Mouse (Mus musculus) liver, embryonic 13.5 days (tissue): ENCODE measurements around the gene Lyl1. TPM values are rescaled to one million over a fixed set of nuclear protein-coding genes. Genes with fewer than 3 reads are reported as not detected.

Experiments used
- ATAC-seq: fragments of 200-750 bp; cut with Nextera tagmentation; 2 replicates; pipeline ENCODE4 v1.8.0; 2017; ENCODE audit warnings: low read depth, mild to moderate bottlenecking, moderate number of reproducible peaks, moderate library complexity
- DNase-seq: peaks from one replicate; pipeline ENCODE4 v3.0.0; 2022
- H3K27ac ChIP-seq: fragments of 300-500 bp; sonication (generic); 2 replicates; pipeline ENCODE4 v1.5.1; 2015; ENCODE audit warnings: moderate library complexity, mild to moderate bottlenecking, inconsistent platforms
- H3K27me3 ChIP-seq: fragments of 300-500 bp; sonication (generic); 2 replicates; pipeline ENCODE4 v1.6.1; 2015; ENCODE audit warnings: mild to moderate bottlenecking, inconsistent platforms
- H3K36me3 ChIP-seq: fragments of 300-500 bp; sonication (generic); 2 replicates; pipeline ENCODE4 v1.6.1; 2015; ENCODE audit warnings: mild to moderate bottlenecking, inconsistent platforms
- H3K4me1 ChIP-seq: fragments of 300-500 bp; sonication (generic); replicated peaks from 2 replicates; pipeline ENCODE4 v1.6.1; 2015; ENCODE audit warnings: inconsistent platforms
- H3K4me2 ChIP-seq: fragments of 300-500 bp; sonication (generic); 2 replicates; pipeline ENCODE4 v1.6.1; 2015; ENCODE audit warnings: inconsistent platforms, mild to moderate bottlenecking, moderate library complexity
- H3K4me3 ChIP-seq: fragments of 300-500 bp; sonication (generic); replicated peaks from 2 replicates; pipeline ENCODE4 v1.5.1; 2015; ENCODE audit warnings: mild to moderate bottlenecking, inconsistent platforms
- H3K9ac ChIP-seq: fragments of 300-500 bp; sonication (generic); 2 replicates; pipeline ENCODE4 v1.6.1; 2015; ENCODE audit warnings: mild to moderate bottlenecking, inconsistent platforms
- H3K9me3 ChIP-seq: fragments of 300-500 bp; sonication (generic); replicated peaks from 2 replicates; pipeline ENCODE4 v1.6.1; 2016; ENCODE audit warnings: inconsistent platforms
- WGBS: fragments of 180-500 bp; shearing (Covaris S2); methylation state at CpG from one replicate; pipeline ENCODE4 v1.1.7; 2015; ENCODE audit not compliant: insufficient replicate concordance; 5-methylcytosine and 5-hydroxymethylcytosine counted together
- polyA plus RNA-seq: library from polyadenylated mRNA; unstranded; fragments of >200 nt; fragmentation: Nextera tagmentation; extraction: Ambion mirVana; gene quantifications from 2 replicates; pipeline ENCODE4 v1.2.1, GENCODE M21; 2015

The Lyl1 gene
- polyA plus RNA-seq, 1 experiment from 2014 or later, result 61.3 TPM

- 64% methylated on average over 10 of the region's 10 CpGs for WGBS
- Histone ChIP-seq H3K36me3 (peaks cover 22% of the 10 kb centered on the region), H3K9me3 (no peaks in the 10 kb centered on the region), H3K9ac (peak overlapping the region; percentile 83), H3K27me3 (0 out of 2 replicates have a peak, but pooled peaks cover 4% of the 10 kb centered on the region), H3K4me2 (peak overlapping the region; percentile 84), H3K4me3 (peak overlapping the region; percentile 64), H3K27ac (peak overlapping the region; percentile 99), H3K4me1 (peaks cover 98% of the 10 kb centered on the region)
- ATAC-seq (no peak), DNase-seq (no peak)
These were observed 24.1 kb downstream of the Lyl1 start for GRCm38 (mm10) chr8:84725246-84725940.

DNA sequence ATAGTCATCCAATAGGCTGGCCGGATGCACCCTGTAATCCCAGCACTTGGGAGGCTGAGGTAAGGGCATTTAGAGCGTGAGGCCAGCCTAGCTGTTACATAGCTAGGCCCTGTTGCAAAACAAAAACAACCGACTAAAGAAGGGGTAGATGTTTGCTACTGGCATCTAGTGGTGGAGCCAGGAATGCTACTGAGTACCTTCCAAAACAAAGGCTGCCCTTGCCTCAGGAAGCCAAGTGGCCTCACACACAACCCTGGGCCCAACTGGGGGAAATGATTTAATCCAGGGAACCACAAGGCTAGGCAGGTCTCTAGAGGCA lies 24.6 kb downstream of the Lyl1 start:
- no peaks in the 10 kb centered on the region for H3K27me3 ChIP-seq
- peak overlapping the region; percentile 64; the same call in 1 of the 2 replicates for H3K4me3 ChIP-seq
- peaks cover 22% of the 10 kb centered on the region for H3K36me3 ChIP-seq
- ATAC-seq, result no peak
- DNase-seq, result no peak
- H3K27ac ChIP-seq, result peak overlapping the region; percentile 99
- peak overlapping the region; percentile 83 for H3K9ac ChIP-seq
- H3K9me3 ChIP-seq, result no peaks in the 10 kb centered on the region
- H3K4me1 ChIP-seq, result peaks cover 100% of the 10 kb centered on the region
- H3K4me2 ChIP-seq, result peak overlapping the region; percentile 84
- 25% methylated on average over 3 of the region's 3 CpGs for WGBS

DNA sequence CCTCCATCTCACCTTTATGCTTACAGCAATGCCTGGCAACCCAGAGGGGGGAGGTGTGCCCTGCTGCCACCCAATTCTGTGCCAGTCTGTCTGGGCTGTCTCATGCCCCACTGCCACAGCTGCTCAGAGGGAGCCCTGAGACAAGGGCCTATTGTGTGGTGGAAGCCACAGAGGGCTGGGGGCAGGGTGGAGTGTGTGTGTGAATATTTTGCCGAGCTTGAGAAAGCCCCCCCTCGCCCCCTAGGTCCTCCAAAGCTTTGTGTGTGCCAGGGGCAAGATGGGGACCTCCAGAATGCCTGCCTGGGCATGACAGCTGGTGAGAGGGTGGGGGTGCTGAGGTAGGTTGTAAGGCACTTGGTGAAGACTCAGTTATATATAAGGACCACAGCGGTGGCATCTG lies 27.2 kb downstream of the Lyl1 start:
- Histone ChIP-seq H3K27ac (peak overlapping the region; percentile 99), H3K4me2 (no peak overlapping the region)
- 73% methylated on average over 3 of the region's 3 CpGs for WGBS

GRCm38 (mm10) chr8:84729921-84730362 lies 28.7 kb downstream of the Lyl1 start:
- Histone ChIP-seq H3K9ac (peak overlapping the region; percentile 83), H3K27ac (peak overlapping the region; percentile 99), H3K4me1 (peaks cover 99% of the 10 kb centered on the region), H3K36me3 (peaks cover 18% of the 10 kb centered on the region), H3K9me3 (no peaks in the 10 kb centered on the region), H3K4me3 (peak overlapping the region; percentile 36), H3K4me2 (peak overlapping the region; percentile 74), H3K27me3 (peaks cover 9% of the 10 kb centered on the region; the same call in 1 of the 2 replicates)
- ATAC-seq (no peak), DNase-seq (no peak)
- 87% methylated on average over 16 of the region's 16 CpGs for whole genome bisulfite sequencing

More for the DNA sequence above, 27.2 kb downstream of the Lyl1 start:
- Histone ChIP-seq H3K4me1 (peaks cover 100% of the 10 kb centered on the region), H3K9me3 (no peaks in the 10 kb centered on the region), H3K36me3 (peaks cover 18% of the 10 kb centered on the region), H3K4me3 (no peak overlapping the region), H3K27me3 (no peaks in the 10 kb centered on the region; the same call in 1 of the 2 replicates), H3K9ac (peak overlapping the region; percentile 83)
- DNase-seq (no peak), ATAC-seq (no peak)

- Histone ChIP-seq H3K4me2 (peak overlapping the region; percentile 74), H3K27me3 (peaks cover 17% of the 10 kb centered on the region), H3K4me1 (peaks cover 98% of the 10 kb centered on the region), H3K9me3 (no peaks in the 10 kb centered on the region), H3K36me3 (peaks cover 15% of the 10 kb centered on the region), H3K4me3 (peak overlapping the region; percentile 36), H3K9ac (peak overlapping the region; percentile 83), H3K27ac (peak overlapping the region; percentile 99)
- DNase-seq (peak; percentile 94), ATAC-seq (peak; percentile 92)
- WGBS, result 10% methylated on average over 9 of the region's 9 CpGs
These were observed 29.5 kb downstream of the Lyl1 start for GRCm38 (mm10) chr8:84730541-84731370.

- peak overlapping the region; percentile 36 for H3K4me3 ChIP-seq
- peak overlapping the region; percentile 83 for H3K9ac ChIP-seq
- WGBS, result 56% methylated on average over 11 of the region's 11 CpGs
- no peak for ATAC-seq
- H3K9me3 ChIP-seq, result no peaks in the 10 kb centered on the region
- peak overlapping the region; percentile 74 for H3K4me2 ChIP-seq
- peaks cover 24% of the 10 kb centered on the region for H3K27me3 ChIP-seq
- H3K4me1 ChIP-seq, result peaks cover 98% of the 10 kb centered on the region
- H3K27ac ChIP-seq, result peak overlapping the region; percentile 99
- DNase-seq, result no peak
- peaks cover 9% of the 10 kb centered on the region; the same call in 1 of the 2 replicates for H3K36me3 ChIP-seq
These were observed 30.3 kb downstream of the Lyl1 start for GRCm38 (mm10) chr8:84731371-84732177.

GRCm38 (mm10) chr8:84732545-84732944 lies 31.3 kb downstream of the Lyl1 start:
- WGBS, result 81% methylated on average over 5 of the region's 5 CpGs
- Histone ChIP-seq H3K36me3 (0 out of 2 replicates have a peak, but pooled peaks cover under 1% of the 10 kb centered on the region), H3K9ac (peak overlapping the region; percentile 83), H3K4me3 (no peak overlapping the region), H3K4me2 (no peak overlapping the region), H3K4me1 (peaks cover 96% of the 10 kb centered on the region), H3K9me3 (no peaks in the 10 kb centered on the region), H3K27ac (peak overlapping the region; percentile 99), H3K27me3 (peaks cover 31% of the 10 kb centered on the region)
- DNase-seq, result no peak
- no peak for ATAC-seq

- H3K36me3 ChIP-seq, result no peaks in the 10 kb centered on the region
- H3K4me1 ChIP-seq, result peaks cover 96% of the 10 kb centered on the region
- ATAC-seq (no peak), DNase-seq (no peak)
- no peak overlapping the region for H3K4me2 ChIP-seq
- peak overlapping the region; percentile 99 for H3K27ac ChIP-seq
- H3K9me3 ChIP-seq, result no peaks in the 10 kb centered on the region
- no peak overlapping the region for H3K4me3 ChIP-seq
- WGBS, result 66% methylated on average over 6 of the region's 6 CpGs
- H3K27me3 ChIP-seq, result peaks cover 34% of the 10 kb centered on the region
- H3K9ac ChIP-seq, result no peak overlapping the region; the same call in 1 of the 2 replicates
These were observed 31.7 kb downstream of the Lyl1 start for GRCm38 (mm10) chr8:84732996-84733395.

- DNase-seq (no peak), ATAC-seq (no peak)
- Histone ChIP-seq H3K27ac (peak overlapping the region; percentile 99), H3K27me3 (peaks cover 44% of the 10 kb centered on the region), H3K36me3 (no peaks in the 10 kb centered on the region), H3K4me2 (no peak overlapping the region), H3K4me1 (peaks cover 96% of the 10 kb centered on the region), H3K9ac (peak overlapping the region; percentile 30; the same call in 1 of the 2 replicates), H3K4me3 (no peak overlapping the region), H3K9me3 (no peaks in the 10 kb centered on the region)
- 85% methylated on average over 6 of the region's 6 CpGs for WGBS
These were observed 32.7 kb downstream of the Lyl1 start for GRCm38 (mm10) chr8:84733959-84734358.

DNA sequence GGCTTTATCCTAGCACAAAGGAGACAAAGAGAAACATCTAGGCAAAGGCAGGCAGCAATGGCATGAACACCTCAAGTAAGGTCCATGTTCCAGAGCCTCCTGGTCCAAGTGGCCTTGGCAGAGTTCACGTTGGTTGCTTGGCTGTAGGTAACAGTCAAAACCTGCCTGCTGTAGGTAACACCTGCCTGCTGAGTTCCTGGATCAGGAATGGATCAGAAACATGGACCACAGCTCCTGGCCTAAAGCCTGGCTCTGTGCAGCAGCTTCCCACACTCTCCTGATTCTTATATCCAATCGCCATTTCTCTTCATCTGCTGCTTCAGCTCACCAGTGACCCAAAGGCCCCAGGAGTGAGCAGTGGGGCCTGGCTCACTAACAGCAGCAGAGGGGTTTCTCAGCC lies 33.4 kb downstream of the Lyl1 start:
- H3K4me2 ChIP-seq, result no peak overlapping the region
- WGBS, result 80% methylated on average over 2 of the region's 2 CpGs
- peaks cover 51% of the 10 kb centered on the region for H3K27me3 ChIP-seq

More for the DNA sequence above, 33.4 kb downstream of the Lyl1 start:
- DNase-seq (no peak), ATAC-seq (no peak)
- Histone ChIP-seq H3K9ac (peak overlapping the region; percentile 30; the same call in 1 of the 2 replicates), H3K27ac (peak overlapping the region; percentile 99), H3K36me3 (no peaks in the 10 kb centered on the region), H3K9me3 (no peaks in the 10 kb centered on the region), H3K4me1 (peaks cover 94% of the 10 kb centered on the region), H3K4me3 (no peak overlapping the region)
